Mouse (Mus musculus) spleen, embryonic (tissue): ENCODE results near the gene Lyl1.

Source experiments
- CTCF ChIA-PET: fragments of 350-600 bp; sonication (Branson Sonifier 250); formaldehyde crosslinking; loops from one replicate; lab custom pipeline; 2022; lab: Charles Lee

Gene Lyl1

GRCm38 (mm10) chr8:84702561-84702960, 1.3 kb downstream of the Lyl1 start:
- CTCF ChIA-PET, result interaction anchor here (0.6 kb wide), 1 partner anchor 126 kb away, joined by 4 read pairs; no protein-coding TSS in a partner anchor

DNA sequence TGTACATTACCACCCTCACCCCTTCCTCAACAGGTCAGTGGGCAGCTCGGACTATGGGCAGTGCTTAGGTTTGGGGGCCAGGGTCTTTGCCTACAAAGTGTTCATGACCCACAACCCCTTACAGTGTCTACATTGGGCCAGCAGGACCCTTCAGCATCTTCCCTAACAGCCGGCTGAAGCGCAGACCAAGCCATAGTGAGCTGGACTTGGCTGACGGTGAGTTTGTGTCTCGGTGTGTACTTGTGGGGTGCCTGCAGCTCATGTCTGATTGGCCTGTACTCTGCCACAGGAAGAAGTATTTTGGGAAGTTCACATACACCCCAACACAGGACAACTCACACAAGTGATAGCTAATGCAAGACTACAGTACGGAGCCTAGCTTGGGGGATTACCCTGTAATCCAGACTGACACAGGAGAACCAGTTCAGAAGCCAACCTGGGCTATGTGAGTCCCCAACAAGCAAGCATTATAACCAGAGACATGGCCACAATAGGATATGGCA, 1.8 kb downstream of the Lyl1 start:
- CTCF ChIA-PET, result interaction anchor here (0.6 kb wide), 1 partner anchor 125 kb away, joined by 4 read pairs; no protein-coding TSS in a partner anchor

GRCm38 (mm10) chr8:84703466-84704249, 2.4 kb downstream of the Lyl1 start:
- CTCF ChIA-PET, result interaction anchor here (1.0 kb wide), 1 partner anchor 13 kb away, joined by 3 read pairs; no protein-coding TSS in a partner anchor

DNA sequence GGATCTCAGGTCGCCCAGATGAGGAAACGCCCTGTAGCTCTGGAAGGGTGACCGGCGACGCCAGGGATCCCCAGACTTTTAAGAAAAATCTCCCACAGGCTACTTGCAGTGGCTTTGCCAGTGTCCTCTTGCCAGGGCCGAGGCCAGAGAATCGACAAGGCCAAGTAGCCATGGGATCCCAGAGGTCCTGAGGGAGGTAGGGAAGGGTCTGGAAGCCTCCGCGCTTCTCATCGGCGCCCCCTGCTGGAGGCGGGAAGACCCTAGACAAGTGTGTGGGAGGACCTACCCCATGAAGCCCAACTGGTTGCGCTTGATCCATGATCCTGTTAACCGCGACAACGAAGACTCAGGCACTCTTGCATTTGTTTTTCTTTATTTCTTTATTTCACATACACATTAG, 3.1 kb downstream of the Lyl1 start:
- CTCF ChIA-PET, result interaction anchor here (1.0 kb wide), 1 partner anchor 14 kb away, joined by 3 read pairs; no protein-coding TSS in a partner anchor

- CTCF ChIA-PET, result no interaction called here
Measured at GRCm38 (mm10) chr8:84704867-84705831, 3.9 kb downstream of the Lyl1 start.

DNA sequence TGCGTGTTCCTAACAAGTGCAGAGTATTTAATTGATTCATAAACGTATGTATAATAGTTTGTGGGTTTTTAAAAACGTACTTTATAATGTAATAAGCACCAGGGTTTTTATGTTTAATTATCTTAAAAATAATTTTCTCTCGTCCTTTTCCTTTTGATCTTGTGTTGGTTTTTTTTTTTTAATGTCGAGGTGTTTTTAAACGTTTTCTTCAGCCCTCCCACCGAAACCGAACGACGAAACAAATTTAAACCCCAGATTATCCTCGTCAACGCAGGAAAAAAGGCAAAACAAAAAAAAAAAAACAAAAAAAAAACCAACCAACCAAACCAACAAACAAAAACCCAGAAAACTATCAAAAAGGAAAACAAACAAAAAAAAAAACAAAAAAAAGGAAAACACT, 4.7 kb downstream of the Lyl1 start:
- CTCF ChIA-PET, result interaction anchor here (0.6 to 1.0 kb wide), 5 partner anchors 14 to 321 kb away, joined by 3 to 11 read pairs (median 5); partner anchors contain the start of gene Trir

DNA sequence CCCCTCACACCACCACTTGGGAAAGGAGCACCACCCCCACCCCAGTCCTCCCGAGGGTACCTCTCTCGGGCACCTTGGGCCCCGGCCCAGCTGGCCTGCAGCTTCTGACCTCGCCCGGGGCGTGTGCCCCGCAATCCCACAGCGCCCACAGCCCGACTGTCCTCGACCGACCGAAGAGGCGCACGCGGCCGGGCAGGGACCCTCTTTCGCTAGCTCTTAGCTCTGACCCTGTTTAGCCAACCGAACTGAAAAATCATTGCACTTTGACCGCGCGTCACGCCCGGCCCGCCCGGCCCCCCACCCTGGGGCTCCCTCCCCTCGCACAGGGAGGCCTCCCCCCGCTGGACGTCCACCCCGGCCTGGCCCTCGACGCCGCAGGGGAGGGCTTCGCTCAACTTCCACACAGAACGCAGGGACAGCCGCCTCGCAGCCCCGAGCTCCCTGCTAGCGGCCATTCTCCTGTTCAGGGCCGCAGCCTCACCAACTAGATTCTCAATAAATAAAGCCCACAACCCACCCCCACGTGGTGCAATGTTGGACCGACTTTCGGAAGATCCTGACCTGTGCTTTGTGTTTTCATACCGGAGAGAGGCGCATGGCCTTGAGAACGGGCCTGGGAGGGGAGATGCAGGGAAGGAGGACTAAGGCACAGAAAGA, 5.5 kb downstream of the Lyl1 start:
- CTCF ChIA-PET, result interaction anchor here (0.6 to 1.7 kb wide), 8 partner anchors 16 to 320 kb away, joined by 3 to 11 read pairs (median 4); partner anchors contain the start of genes Nacc1 and Trir

DNA sequence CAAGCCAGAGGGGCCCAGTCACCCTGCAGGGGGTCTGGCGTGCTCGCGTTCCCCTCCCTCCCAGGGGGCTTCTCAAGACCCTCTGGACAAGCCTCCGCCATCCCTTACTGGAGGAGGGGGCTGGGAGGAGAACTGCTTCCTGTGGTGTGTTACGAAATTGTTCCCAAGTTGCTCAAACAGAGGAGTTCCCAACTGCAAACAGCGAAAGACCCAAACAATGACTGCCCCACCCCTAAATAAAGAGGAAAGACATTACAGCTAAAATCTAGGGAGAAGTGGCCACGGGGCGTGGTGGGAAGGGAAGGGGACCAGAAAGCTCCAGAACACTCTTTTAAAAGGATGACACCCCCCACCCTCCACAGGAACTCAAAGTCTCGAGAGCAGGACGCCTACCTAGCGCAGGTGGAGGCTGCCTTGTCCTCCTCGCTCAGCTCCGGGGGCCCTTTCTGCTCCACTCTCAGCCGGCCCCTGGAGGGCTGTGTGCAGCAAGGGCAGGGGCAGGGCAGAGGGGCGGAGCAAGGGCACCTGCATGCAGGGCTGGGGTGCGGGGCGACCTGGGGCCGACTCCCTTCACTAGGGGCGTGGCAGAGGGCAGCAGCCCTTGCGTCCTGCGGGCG, 6.1 kb downstream of the Lyl1 start:
- CTCF ChIA-PET, result interaction anchor here (0.8 to 2.3 kb wide), 5 partner anchors 12 to 108 kb away, joined by 3 to 16 read pairs (median 5); partner anchors contain the start of gene Nacc1

GRCm38 (mm10) chr8:84708071-84708541, 6.8 kb downstream of the Lyl1 start:
- CTCF ChIA-PET, result interaction anchor here (0.5 to 2.3 kb wide), 8 partner anchors 9 to 107 kb away, joined by 3 to 16 read pairs (median 5); no protein-coding TSS in a partner anchor

GRCm38 (mm10) chr8:84708774-84709475, 7.7 kb downstream of the Lyl1 start:
- CTCF ChIA-PET, result interaction anchor here (0.5 to 2.3 kb wide), 7 partner anchors 9 to 140 kb away, joined by 3 to 16 read pairs (median 3); no protein-coding TSS in a partner anchor

DNA sequence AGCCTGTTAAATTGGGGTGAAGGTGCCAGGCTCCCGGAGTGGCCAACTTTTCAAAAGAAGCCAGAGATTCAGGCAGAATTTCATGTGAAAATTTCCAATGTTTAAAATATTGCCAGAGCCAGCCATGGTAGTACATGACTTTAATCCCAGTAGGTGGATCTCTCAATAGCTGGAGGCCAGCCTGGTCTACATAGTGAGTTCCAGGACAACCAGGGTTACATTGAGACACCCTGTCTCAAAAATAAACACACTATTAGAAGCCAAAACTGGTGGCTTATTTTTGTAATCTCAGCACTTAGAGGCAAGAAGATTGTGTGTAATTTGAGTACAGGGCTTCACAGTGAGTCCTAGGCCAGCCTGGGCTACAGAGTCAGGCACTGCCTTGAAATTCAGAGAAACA, 8.7 kb downstream of the Lyl1 start:
- CTCF ChIA-PET, result interaction anchor here (0.7 to 2.3 kb wide), 2 partner anchors 88 to 103 kb away, joined by 3 to 16 read pairs; no protein-coding TSS in a partner anchor

- CTCF ChIA-PET, result interaction anchor here (0.9 kb wide), 1 partner anchor 14 kb away, joined by 5 read pairs; no protein-coding TSS in a partner anchor
Measured at GRCm38 (mm10) chr8:84711312-84711711, 10.1 kb downstream of the Lyl1 start.

DNA sequence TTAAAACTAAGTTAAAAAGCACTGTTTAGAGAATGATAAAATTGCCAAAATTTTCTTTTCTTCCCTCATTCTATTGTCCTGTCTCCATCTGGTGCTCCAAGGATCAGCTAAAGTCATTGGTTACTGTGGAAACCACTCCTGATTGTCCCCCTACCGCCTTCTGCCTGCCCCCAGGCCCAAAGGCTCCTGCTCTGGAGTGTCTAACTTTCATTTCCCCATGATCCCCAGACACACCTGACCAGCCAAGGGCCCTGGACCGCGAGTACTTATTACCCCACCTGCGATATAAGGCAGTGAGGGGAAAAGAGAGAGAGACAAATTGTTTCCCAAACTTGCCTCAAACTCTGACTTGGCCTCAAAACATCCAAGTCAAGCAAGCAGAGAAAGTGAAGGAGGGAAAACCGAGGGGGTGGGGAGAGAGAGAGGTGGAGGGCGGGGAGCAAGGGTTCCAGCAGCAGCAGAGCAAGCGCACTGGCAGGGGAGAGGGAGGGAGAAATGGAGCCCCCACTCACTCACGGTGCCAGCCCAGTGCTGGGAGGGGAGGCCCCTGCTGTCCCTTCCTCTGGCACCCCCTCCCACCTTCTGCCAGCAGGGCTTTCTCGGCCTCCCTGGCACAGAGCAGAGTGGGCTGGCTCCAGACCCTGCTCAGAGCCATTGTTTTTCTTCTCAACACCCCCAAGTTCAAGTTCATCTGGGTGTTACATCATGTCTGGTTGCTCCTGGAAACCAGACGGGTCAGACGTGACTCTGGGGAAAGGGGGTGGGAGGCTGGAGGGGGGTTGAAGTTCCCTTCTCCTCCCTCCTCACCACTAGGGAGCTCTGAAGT, 10.9 kb downstream of the Lyl1 start:
- CTCF ChIA-PET, result interaction anchor here (0.9 kb wide), 1 partner anchor 14 kb away, joined by 5 read pairs; no protein-coding TSS in a partner anchor

DNA sequence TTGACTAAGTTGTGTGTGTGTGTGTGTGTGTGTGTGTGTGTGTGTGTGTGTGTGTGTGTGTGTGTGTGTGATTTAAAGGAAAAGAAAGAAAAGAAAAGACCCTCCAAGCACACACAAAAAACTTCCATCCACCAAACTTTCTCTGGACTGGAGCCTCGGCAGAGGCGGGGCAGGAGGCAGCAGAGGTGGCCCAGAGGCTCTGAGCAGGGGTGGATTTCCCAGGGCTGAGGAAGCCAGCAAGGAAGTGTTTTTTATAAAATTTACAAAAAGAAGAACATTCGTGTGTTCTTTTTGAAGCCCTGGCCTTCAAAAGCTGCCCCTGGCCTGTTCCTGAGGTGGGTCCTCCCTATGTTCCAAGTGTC, 11.5 kb downstream of the Lyl1 start:
- CTCF ChIA-PET, result no interaction called here

DNA sequence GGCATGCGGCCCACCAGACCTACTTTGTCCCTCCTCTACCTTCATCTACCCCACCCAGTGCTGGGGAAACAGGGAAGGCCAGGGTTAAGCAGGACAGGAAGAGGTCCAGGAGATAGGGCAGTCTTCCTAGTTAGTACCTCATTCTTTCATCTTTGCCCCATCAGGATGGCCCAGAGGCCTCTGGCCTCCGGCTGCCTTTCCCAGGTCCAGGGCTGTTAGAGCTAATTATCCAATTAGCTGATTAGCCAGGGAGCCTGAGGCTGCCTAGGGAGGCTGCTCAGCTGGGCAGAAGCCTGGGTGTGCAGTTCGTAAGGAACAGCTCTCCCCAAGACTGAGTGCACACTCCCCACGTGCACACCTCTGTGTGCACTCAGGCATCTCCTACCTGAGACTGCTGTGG, 12.1 kb downstream of the Lyl1 start:
- CTCF ChIA-PET, result no interaction called here

DNA sequence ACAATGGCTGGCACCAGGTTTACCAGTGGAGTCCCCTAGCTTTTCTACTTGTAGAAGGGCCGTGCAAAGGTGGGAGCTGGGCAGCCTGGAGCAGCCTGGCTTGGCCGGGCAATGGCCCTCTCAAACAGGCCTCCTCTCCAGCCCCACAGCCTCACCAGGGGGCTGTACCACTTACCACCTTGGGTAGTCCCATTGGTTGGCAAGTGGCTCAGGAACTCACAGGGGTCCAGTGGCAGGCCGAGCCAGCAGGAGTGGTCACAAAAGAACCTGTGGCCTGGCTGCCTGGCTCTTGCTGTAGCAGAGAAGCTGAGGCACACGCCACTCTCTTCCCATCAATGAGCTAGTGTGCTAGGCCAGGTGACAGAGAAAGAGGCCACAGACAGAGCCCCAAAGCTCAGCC, 12.9 kb downstream of the Lyl1 start:
- CTCF ChIA-PET, result interaction anchor here (0.7 kb wide), 1 partner anchor 9 kb away, joined by 3 read pairs; no protein-coding TSS in a partner anchor

DNA sequence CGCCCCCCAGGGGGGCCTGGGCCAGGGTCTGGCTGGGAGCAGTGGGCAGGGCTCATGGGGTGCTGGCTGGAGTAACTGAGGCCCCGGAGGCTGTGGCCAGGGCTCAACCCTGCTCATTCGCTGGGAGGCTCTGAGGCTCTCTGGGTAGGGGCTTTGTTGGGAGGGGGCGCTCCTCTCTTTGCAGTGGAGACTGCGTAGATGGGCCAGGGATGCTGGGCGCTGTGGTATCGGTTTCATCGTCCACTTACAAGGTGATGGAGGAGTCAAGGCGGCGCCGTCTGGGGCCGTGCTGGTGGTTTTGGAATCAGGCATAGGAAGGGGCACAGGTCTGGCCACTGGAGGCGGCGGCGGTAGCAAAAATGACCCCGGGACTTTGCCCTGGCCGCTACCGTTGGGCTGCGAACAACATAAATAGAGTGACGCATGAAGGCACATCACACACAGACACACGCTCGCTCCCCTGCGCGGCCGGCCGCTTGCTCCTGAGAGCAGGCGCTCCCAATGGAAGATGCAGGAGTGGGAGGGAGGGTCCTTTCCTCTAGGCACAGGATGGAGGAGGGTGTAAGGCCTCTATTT, 14.7 kb downstream of the Lyl1 start:
- CTCF ChIA-PET, result no interaction called here

- CTCF ChIA-PET, result no interaction called here
Measured at GRCm38 (mm10) chr8:84716790-84717189, 15.5 kb downstream of the Lyl1 start.
